Mouse (Mus musculus) olfactory bulb, adult 2 months (tissue): ENCODE results near the gene Stoml2.

Experiments used
- CTCF ChIP-seq: fragments of 200-500 bp; IDR thresholded peaks from 2 replicates; pipeline ENCODE4 v1.5.1; 2012; ENCODE audit warnings: low read depth, mild to moderate bottlenecking, low read length, moderate library complexity; ENCODE audit not compliant: insufficient read depth
- POLR2A ChIP-seq: fragments of 200-500 bp; IDR thresholded peaks from 2 replicates; pipeline ENCODE4 v1.6.1; 2012; ENCODE audit warnings: mild to moderate bottlenecking, low read depth, low read length, moderate library complexity; ENCODE audit not compliant: insufficient read depth

DNA sequence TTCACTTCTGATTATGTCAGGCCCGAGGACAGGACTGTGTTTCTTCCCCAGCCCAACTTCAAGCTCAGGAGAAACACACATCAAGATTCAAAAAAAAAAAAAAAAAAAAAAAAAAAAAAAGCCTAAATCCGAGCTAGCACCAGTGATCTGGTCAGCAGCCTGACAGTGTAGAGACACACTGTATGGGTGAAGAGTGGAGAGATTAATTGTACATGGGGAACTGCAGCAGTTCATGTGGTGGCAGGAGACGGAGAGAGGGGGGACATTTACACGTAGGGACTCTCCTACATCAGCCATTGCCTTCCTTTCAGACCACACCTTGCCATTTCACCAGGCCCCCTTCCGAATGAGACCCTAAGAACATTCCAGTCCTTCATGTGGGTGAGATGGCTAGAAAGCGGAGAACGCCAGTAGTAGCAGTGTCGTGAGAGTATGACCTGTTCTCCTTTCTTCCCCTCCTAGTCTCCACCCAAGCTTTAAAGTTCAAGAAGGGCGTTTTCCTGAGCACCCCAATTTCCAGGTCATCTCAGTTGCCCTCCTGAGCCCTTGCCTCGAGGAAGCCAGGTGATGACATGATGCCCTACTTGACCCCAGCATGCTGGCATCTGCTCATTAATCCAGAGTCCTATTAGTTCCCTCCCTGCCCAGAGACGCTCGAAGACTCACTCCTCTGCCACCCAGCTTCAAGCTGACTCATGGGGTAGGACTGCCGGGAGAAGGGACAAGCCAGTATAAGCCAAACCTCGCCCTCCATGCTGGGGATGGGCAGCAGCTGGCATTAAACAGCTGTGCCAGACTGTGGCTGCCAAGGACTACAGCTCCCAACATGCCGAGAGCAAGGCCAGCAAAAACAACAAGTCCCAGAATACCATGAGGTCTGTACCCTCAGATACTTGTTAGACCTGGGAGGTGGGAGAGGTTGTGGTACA is 7.3 kb upstream of the Stoml2 start:
- TF ChIP-seq CTCF (no peak), POLR2A (no peak)
